Mouse (Mus musculus) C2C12 (cell line): ENCODE results near the gene Adcy3.

Experiments
- CEBPB ChIP-seq: IDR thresholded peaks from one replicate; pipeline ENCODE4 v1.6.1; 2011; ENCODE audit warnings: low read depth, mild to moderate bottlenecking, control low read depth, moderate library complexity
- CTCF ChIP-seq: IDR thresholded peaks from one replicate; pipeline ENCODE4 v1.5.1; 2011; ENCODE audit not compliant: control insufficient read depth, insufficient read depth, insufficient read length
- FOSL1 ChIP-seq: IDR thresholded peaks from one replicate; pipeline ENCODE4 v1.8.0; 2011; ENCODE audit warnings: mild to moderate bottlenecking, low read length; ENCODE audit not compliant: poor library complexity, insufficient read depth, severe bottlenecking
- MAX ChIP-seq: IDR thresholded peaks from one replicate; pipeline ENCODE4 v1.6.1; 2011; ENCODE audit warnings: mild to moderate bottlenecking, control low read depth
- MYOD1 ChIP-seq: IDR thresholded peaks from one replicate; pipeline ENCODE4 v1.6.1; 2011; ENCODE audit warnings: low read depth; ENCODE audit not compliant: control insufficient read depth, insufficient read length
- MYOG ChIP-seq: IDR thresholded peaks from one replicate; pipeline ENCODE4 v1.6.1; 2011; ENCODE audit not compliant: control insufficient read depth, insufficient read length; ENCODE audit errors: extremely low read depth
- USF1 ChIP-seq: IDR thresholded peaks from one replicate; pipeline ENCODE4 v1.6.1; 2011; ENCODE audit warnings: low read depth, mild to moderate bottlenecking, control low read depth, moderate library complexity

GRCm38 (mm10) chr12:4208405-4209133 lies 75.7 kb downstream of the Adcy3 start:
- TF ChIP-seq CTCF, result peak; percentile 17
- no peak for TF ChIP-seq CEBPB
- no peak for TF ChIP-seq MAX
- no peak for TF ChIP-seq USF1
- no peak for TF ChIP-seq MYOG
- no peak for TF ChIP-seq FOSL1
- no peak for TF ChIP-seq MYOD1
